Mouse (Mus musculus) MEL (cell line): Measurements from ENCODE around the gene Rnf220. TPM values are rescaled to one million over a fixed set of nuclear protein-coding genes. Genes with fewer than 3 reads are reported as not detected.

ENCODE experiments used
- DNase-seq: peaks from one replicate; pipeline ENCODE4 v3.0.0; 2011; ENCODE audit warnings: low read depth, low spot score
- H3K27ac ChIP-seq: 2 replicates; pipeline ENCODE4 v1.5.1; 2012; ENCODE audit warnings: low read depth, mild to moderate bottlenecking, control low read depth, low read length, moderate library complexity; ENCODE audit not compliant: control insufficient read depth
- H3K27me3 ChIP-seq, 2 experiments: fragments of 150-350 bp in 1 of 2; sonication (generic) in 1 of 2; 2 replicates each; pipeline ENCODE4 v1.6.1; 2012; ENCODE audit warnings: low read length in 2 of 2, mild to moderate bottlenecking in 2 of 2, improper control_type of control experiment in 1 of 2, moderate library complexity in 1 of 2; ENCODE audit not compliant: insufficient read depth in 2 of 2, control insufficient read depth in 1 of 2
- H3K36me3 ChIP-seq, 2 experiments: 2 replicates each; pipeline ENCODE4 v1.6.1; 2012 to 2014; ENCODE audit warnings: low read length in 2 of 2, improper control_type of control experiment in 1 of 2, inconsistent platforms in 1 of 2, mild to moderate bottlenecking in 1 of 2; ENCODE audit not compliant: insufficient read depth in 2 of 2, control insufficient read depth in 1 of 2
- H3K4me1 ChIP-seq, 2 experiments: fragments of 150-350 bp in 1 of 2; sonication (generic) in 1 of 2; 2 replicates each; pipeline ENCODE4 v1.6.1; 2012; ENCODE audit warnings: low read length in 2 of 2, improper control_type of control experiment in 1 of 2, mild to moderate bottlenecking in 1 of 2; ENCODE audit not compliant: insufficient read depth in 2 of 2, control insufficient read depth in 1 of 2
- H3K4me3 ChIP-seq, 2 experiments: fragments of 150-350 bp in 1 of 2; sonication (generic) in 1 of 2; 2 replicates each; pipeline ENCODE4 v1.5.1; 2012; ENCODE audit warnings: low read depth in 2 of 2, low read length in 2 of 2, mild to moderate bottlenecking in 2 of 2, moderate library complexity in 2 of 2, control low read depth in 1 of 2, improper control_type of control experiment in 1 of 2; ENCODE audit not compliant: control insufficient read depth in 1 of 2, insufficient read depth in 1 of 2
- H3K79me2 ChIP-seq: 2 replicates; pipeline ENCODE4 v1.6.1; 2012; ENCODE audit warnings: mild to moderate bottlenecking, low read length, moderate library complexity; ENCODE audit not compliant: control insufficient read depth, poor library complexity, insufficient read depth
- H3K9ac ChIP-seq: 2 replicates; pipeline ENCODE4 v1.6.1; 2012; ENCODE audit warnings: low read depth, mild to moderate bottlenecking, control low read depth, low read length, moderate library complexity; ENCODE audit not compliant: control insufficient read depth, poor library complexity, severe bottlenecking
- H3K9me3 ChIP-seq: fragments of 150-350 bp; sonication (generic); replicated peaks from 2 replicates; pipeline ENCODE4 v1.6.1; 2012; ENCODE audit warnings: mild to moderate bottlenecking, low read length, improper control_type of control experiment, moderate library complexity; ENCODE audit not compliant: insufficient read depth
- CHD1 ChIP-seq: IDR thresholded peaks from 2 replicates; pipeline ENCODE4 v1.6.1; 2012; ENCODE audit warnings: low read depth, mild to moderate bottlenecking, inconsistent platforms, low read length, improper control_type of control experiment
- EP300 ChIP-seq, 2 experiments: IDR thresholded peaks; 2 replicates each; pipeline ENCODE4 v1.6.1; 2011; ENCODE audit warnings: improper control_type of control experiment in 2 of 2, low read length in 2 of 2, low read depth in 1 of 2, mild to moderate bottlenecking in 1 of 2
- ETS1 ChIP-seq: IDR thresholded peaks from 2 replicates; pipeline ENCODE4 v1.6.1; 2012; ENCODE audit warnings: low read depth, mild to moderate bottlenecking, inconsistent platforms, low read length, improper control_type of control experiment, moderate library complexity
- GATA1 ChIP-seq: IDR thresholded peaks from 2 replicates; pipeline ENCODE4 v1.6.1; 2011; ENCODE audit warnings: low read depth, low read length, improper control_type of control experiment
- MAZ ChIP-seq: IDR thresholded peaks from 2 replicates; pipeline ENCODE4 v1.6.1; 2012; ENCODE audit warnings: low read depth, mild to moderate bottlenecking, inconsistent platforms, low read length, improper control_type of control experiment
- MEF2A ChIP-seq: IDR thresholded peaks from 2 replicates; pipeline ENCODE4 v1.6.1; 2014; ENCODE audit warnings: low read depth, mild to moderate bottlenecking, inconsistent platforms, low read length, improper control_type of control experiment; ENCODE audit not compliant: poor library complexity, insufficient replicate concordance, severe bottlenecking; ENCODE audit errors: extremely low read depth
- MXI1 ChIP-seq: IDR thresholded peaks from 2 replicates; pipeline ENCODE4 v1.6.1; 2011; ENCODE audit warnings: mild to moderate bottlenecking, low read depth, low read length, improper control_type of control experiment
- MYC ChIP-seq: IDR thresholded peaks from 2 replicates; pipeline ENCODE4 v1.6.1; 2011; ENCODE audit warnings: low read depth, mild to moderate bottlenecking, low read length, improper control_type of control experiment, moderate library complexity
- NELFE ChIP-seq: IDR thresholded peaks from 2 replicates; pipeline ENCODE4 v1.6.1; 2011; ENCODE audit warnings: low read depth, low read length, improper control_type of control experiment
- POLR2A ChIP-seq, 2 experiments: IDR thresholded peaks; 2 replicates each; pipeline ENCODE4 v1.6.1; 2011 to 2012; ENCODE audit warnings: low read length in 2 of 2, mild to moderate bottlenecking in 2 of 2, control low read depth in 1 of 2, improper control_type of control experiment in 1 of 2, low read depth in 1 of 2, moderate library complexity in 1 of 2; ENCODE audit not compliant: control insufficient read depth in 1 of 2, insufficient read depth in 1 of 2, poor library complexity in 1 of 2
- POLR2AphosphoS2 ChIP-seq: IDR thresholded peaks from 2 replicates; pipeline ENCODE4 v1.6.1; 2011; ENCODE audit warnings: low read length, improper control_type of control experiment
- POLR2AphosphoS5 ChIP-seq: IDR thresholded peaks from 2 replicates; pipeline ENCODE4 v1.6.1; 2012; ENCODE audit warnings: low read depth, borderline replicate concordance, mild to moderate bottlenecking, inconsistent platforms, low read length, moderate library complexity, mixed read lengths
- RCOR1 ChIP-seq: IDR thresholded peaks from 2 replicates; pipeline ENCODE4 v1.6.1; 2012; ENCODE audit warnings: low read depth, mild to moderate bottlenecking, inconsistent platforms, low read length, improper control_type of control experiment
- SIN3A ChIP-seq: IDR thresholded peaks from 2 replicates; pipeline ENCODE4 v1.6.1; 2012; ENCODE audit warnings: low read length, improper control_type of control experiment, inconsistent platforms
- TAL1 ChIP-seq: IDR thresholded peaks from 2 replicates; pipeline ENCODE4 v1.6.1; 2012; ENCODE audit warnings: mild to moderate bottlenecking, inconsistent platforms, low read length, moderate library complexity, mixed read lengths
- TBP ChIP-seq: IDR thresholded peaks from 2 replicates; pipeline ENCODE4 v1.8.0; 2011; ENCODE audit warnings: low read depth, low read length, improper control_type of control experiment
- TCF12 ChIP-seq: IDR thresholded peaks from 2 replicates; pipeline ENCODE4 v1.6.1; 2014; ENCODE audit warnings: low read depth, mild to moderate bottlenecking, inconsistent platforms, low read length, improper control_type of control experiment, moderate library complexity
- UBTF ChIP-seq: IDR thresholded peaks from 2 replicates; pipeline ENCODE4 v1.6.1; 2012; ENCODE audit warnings: low read depth, mild to moderate bottlenecking, inconsistent platforms, low read length, improper control_type of control experiment, moderate library complexity, borderline replicate concordance; ENCODE audit not compliant: insufficient read depth
- USF1 ChIP-seq: IDR thresholded peaks from 2 replicates; pipeline ENCODE4 v1.6.1; 2014; ENCODE audit warnings: low read depth, mild to moderate bottlenecking, inconsistent platforms, low read length, improper control_type of control experiment, moderate library complexity
- USF2 ChIP-seq, 2 experiments: IDR thresholded peaks; 2 replicates each; pipeline ENCODE4 v1.6.1; 2011 to 2012; ENCODE audit warnings: improper control_type of control experiment in 2 of 2, low read length in 2 of 2, borderline replicate concordance in 1 of 2, inconsistent platforms in 1 of 2, low read depth in 1 of 2, mild to moderate bottlenecking in 1 of 2; ENCODE audit not compliant: insufficient read depth in 1 of 2
- ZNF384 ChIP-seq: IDR thresholded peaks from 2 replicates; pipeline ENCODE4 v1.6.1; 2012; ENCODE audit warnings: low read depth, mild to moderate bottlenecking, inconsistent platforms, low read length, improper control_type of control experiment
- polyA plus RNA-seq, 2 experiments: library from polyadenylated mRNA; stranded (reverse) in 1 of 2; unstranded in 1 of 2; fragments of >175 nt in 1 of 2; fragments of >200 nt in 1 of 2; gene quantifications; 2 replicates each; pipeline versions ENCODE4 v1.2.1 to v1.2.4; 2012; ENCODE audit warnings: low replicate concordance in 2 of 2, low read depth in 1 of 2; ENCODE audit not compliant: insufficient read length in 2 of 2, insufficient read depth in 1 of 2, missing spikeins in 1 of 2
- total RNA-seq: library from RNA; depleted of rRNA; stranded (reverse); fragments of 300-350 nt; gene quantifications from 2 replicates; pipeline ENCODE4 v1.2.3, GENCODE M21; 2012

Gene Rnf220
- total and polyA plus RNA-seq, 3 experiments = 121 to 201 TPM; not detected in 1

- peak overlapping the region; percentile 19; the same call in 1 of the 2 replicates for H3K9ac ChIP-seq
- TF ChIP-seq ETS1 (no peak), POLR2AphosphoS5 (no peak), MAZ (no peak), TBP (peak; percentile 68), MXI1 (no peak), RCOR1 (peak; percentile 77), TAL1 (no peak), POLR2AphosphoS2 (no peak), NELFE (no peak), MYC (0 out of 2 replicates have a peak, but pooled peaks have one; percentile 51), USF2 (IDR thresholded peaks at IDR 0.05; ENCODE audit: borderline replicate concordance in 1 of 2, insufficient read depth in 1 of 2, low read depth in 1 of 2, low read length in 2 of 2) (no peak), GATA1 (peak; percentile 65), ZNF384 (no peak), UBTF (no peak), EP300 (IDR thresholded peaks at IDR 0.05; ENCODE audit: low read depth in 1 of 2, low read length in 2 of 2) (peak; percentile 73 to 75; a peak in 3 of 4 replicates), POLR2A (IDR thresholded peaks at IDR 0.05; ENCODE audit: control insufficient read depth in 1 of 2, insufficient read depth in 1 of 2, low read depth in 1 of 2, low read length in 2 of 2, poor library complexity in 1 of 2) (0 out of 4 replicates have a peak, but pooled peaks of 1 of the 2 experiments have one; percentile 31), USF1 (no peak), SIN3A (0 out of 2 replicates have a peak, but pooled peaks have one; percentile 18), TCF12 (peak; percentile 10; the same call in 1 of the 2 replicates), MEF2A (no peak), CHD1 (no peak)
- H3K27me3 ChIP-seq = 0 out of 4 replicates have a peak, but pooled peaks cover 0 to 1% of the 10 kb centered on the region in 2 experiments
- no peaks in the 10 kb centered on the region for H3K79me2 ChIP-seq
- H3K9me3 ChIP-seq = no peaks in the 10 kb centered on the region
- H3K27ac ChIP-seq = peak overlapping the region; percentile 76
- DNase-seq = peak; percentile 78
- peaks cover 0 to 15% of the 10 kb centered on the region in 2 experiments; a peak in 2 of 4 replicates for H3K36me3 ChIP-seq
- H3K4me3 ChIP-seq = peak overlapping the region; percentile 19 to 28; a peak in 3 of 4 replicates
- H3K4me1 ChIP-seq = peaks cover 7 to 24% of the 10 kb centered on the region in 2 experiments
Measured at GRCm38 (mm10) chr4:117537002-117537401, 40.1 kb upstream of the Rnf220 start.
